Mouse (Mus musculus): ENCODE results near the gene Cbll1.

DNA sequence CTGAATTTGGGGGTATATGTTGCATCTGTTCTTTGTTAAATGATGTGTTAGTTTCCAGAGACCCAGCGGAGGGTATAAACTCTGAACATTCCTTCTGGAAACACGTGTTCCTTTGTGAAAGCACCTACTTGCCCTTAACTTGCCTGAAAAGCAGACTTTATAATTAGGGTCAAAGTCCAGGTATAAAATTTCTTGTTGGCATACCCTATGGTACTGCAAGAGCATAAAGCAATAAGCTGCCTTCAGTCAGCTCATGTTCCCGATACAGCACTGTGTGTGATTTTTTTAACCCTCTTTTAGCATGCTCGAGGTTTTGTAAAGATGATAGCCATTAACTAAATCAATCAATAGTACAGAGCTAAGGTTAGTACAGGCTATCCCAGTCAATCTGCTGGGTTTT, 36.8 kb downstream of the Cbll1 start:
- no peak for TF ChIP-seq CTCF (IDR thresholded peaks at IDR 0.05)
- TF ChIP-seq EP300 (IDR thresholded peaks at IDR 0.05): no peak
